Mouse (Mus musculus) limb, embryonic 11.5 days (tissue): ENCODE data around the gene Eef1a2. TPM values are rescaled to one million over a fixed set of nuclear protein-coding genes. Genes with fewer than 3 reads are reported as not detected.

Experiments
- ATAC-seq: fragments of 200-750 bp; cut with Nextera tagmentation; 2 replicates; pipeline ENCODE4 v1.8.0; 2017; ENCODE audit warnings: low read depth; ENCODE audit not compliant: insufficient number of reproducible peaks, low FRiP score, low TSS enrichment
- DNase-seq: peaks from one replicate; pipeline ENCODE4 v3.0.0-alpha.2; 2015; ENCODE audit warnings: low spot score
- H3K27ac ChIP-seq: fragments of 300-500 bp; sonication (generic); replicated peaks from 2 replicates; pipeline ENCODE4 v1.5.1; 2014; ENCODE audit warnings: low read depth, mild to moderate bottlenecking, low read length
- H3K27me3 ChIP-seq: fragments of 300-500 bp; sonication (generic); 2 replicates; pipeline ENCODE4 v1.6.1; 2014; ENCODE audit warnings: mild to moderate bottlenecking, low read length, mixed read lengths; ENCODE audit not compliant: control insufficient read depth, insufficient read depth
- H3K36me3 ChIP-seq: fragments of 300-500 bp; sonication (generic); 2 replicates; pipeline ENCODE4 v1.6.1; 2014; ENCODE audit warnings: mild to moderate bottlenecking, low read length, moderate library complexity, mixed read lengths; ENCODE audit not compliant: control insufficient read depth, insufficient read depth
- H3K4me1 ChIP-seq: fragments of 300-500 bp; sonication (generic); 2 replicates; pipeline ENCODE4 v1.6.1; 2014; ENCODE audit warnings: low read length, mixed read lengths; ENCODE audit not compliant: control insufficient read depth, insufficient read depth
- H3K4me2 ChIP-seq: fragments of 300-500 bp; sonication (generic); 2 replicates; pipeline ENCODE4 v1.6.1; 2014; ENCODE audit warnings: low read depth, mild to moderate bottlenecking, moderate library complexity; ENCODE audit not compliant: severe bottlenecking
- H3K4me3 ChIP-seq: fragments of 300-500 bp; sonication (generic); 2 replicates; pipeline ENCODE4 v1.5.1; 2014; ENCODE audit warnings: low read depth, low read length
- H3K9ac ChIP-seq: fragments of 300-500 bp; sonication (generic); 2 replicates; pipeline ENCODE4 v1.6.1; 2014; ENCODE audit warnings: mild to moderate bottlenecking, low read length
- H3K9me3 ChIP-seq: fragments of 300-500 bp; sonication (generic); 2 replicates; pipeline ENCODE4 v1.6.1; 2016; ENCODE audit warnings: low read length; ENCODE audit not compliant: control insufficient read depth
- WGBS: fragments of 180-500 bp; shearing (Covaris S2); extraction: QIAGEN DNeasy Blood & Tissue Kit; methylation state at CpG from one replicate; pipeline ENCODE4 v1.1.7; 2014; 5-methylcytosine and 5-hydroxymethylcytosine counted together
- polyA plus RNA-seq: library from polyadenylated mRNA; unstranded; fragments of >200 nt; fragmentation: Nextera tagmentation; extraction: Ambion mirVana; gene quantifications from 2 replicates; pipeline ENCODE4 v1.2.1, GENCODE M21; 2014

Eef1a2 gene
- polyA plus RNA-seq, 1 experiment from 2014 or later, result 0.13 TPM

DNA sequence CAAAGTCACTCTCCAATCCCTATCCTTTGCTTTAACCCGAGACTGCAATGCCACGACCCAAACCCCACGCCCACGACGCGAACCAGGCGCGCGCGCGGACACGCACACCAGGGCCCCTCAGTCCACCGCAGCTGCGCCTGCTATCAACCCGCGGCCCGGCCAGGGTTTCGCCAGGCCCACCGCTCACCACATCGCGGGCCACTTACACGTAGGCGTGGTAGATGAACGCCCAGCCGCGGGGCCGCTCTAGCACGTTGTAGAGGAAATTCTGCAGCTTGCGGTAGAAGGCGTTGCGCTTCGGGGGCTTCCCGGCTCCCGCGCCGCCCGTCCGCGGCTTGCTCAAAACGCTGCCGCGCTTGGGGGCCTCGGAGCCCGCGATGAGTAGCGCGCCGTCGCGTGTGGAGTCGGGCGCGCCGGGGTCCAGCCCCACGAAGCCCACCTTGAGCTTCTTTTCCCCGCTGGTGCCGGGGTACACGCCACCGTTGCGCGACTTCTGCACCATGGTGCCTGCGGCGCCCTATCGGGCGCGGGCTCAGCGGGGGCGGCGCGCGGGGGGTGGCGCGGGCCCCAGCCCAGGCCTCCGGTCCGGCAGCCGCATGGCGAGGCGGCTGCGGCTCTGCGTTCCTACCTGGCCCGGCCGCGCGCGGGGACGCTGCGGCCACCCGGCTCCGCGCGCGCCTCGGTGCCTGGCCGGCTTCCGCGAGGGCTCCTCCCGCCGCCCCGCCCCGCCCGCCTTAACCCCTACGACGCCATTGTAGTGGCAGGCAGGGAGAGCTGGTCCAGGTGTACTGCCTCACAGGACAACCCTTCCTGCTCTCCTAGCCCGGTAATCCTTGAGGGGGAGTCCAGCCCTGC, 22.0 kb downstream of the Eef1a2 start, which contains the start of gene Kcnq2:
Gene Kcnq2, minus strand, starts transcription at position 710 of the 855 bp plus-strand sequence.
- no peak for ATAC-seq
- Histone ChIP-seq H3K9me3 (no peaks in the 10 kb centered on the region), H3K9ac (no peak within 1 kb of the TSS), H3K4me1 (peaks cover 8% of the 10 kb centered on the region; the same call in 1 of the 2 replicates), H3K4me2 (peak within 1 kb of the TSS; percentile 90), H3K4me3 (peak within 1 kb of the TSS; percentile 40), H3K27me3 (peaks cover 49% of the 10 kb centered on the region), H3K27ac (no peak within 1 kb of the TSS), H3K36me3 (no peaks in the 10 kb centered on the region)
- DNase-seq, result peak; percentile 40
- WGBS, result under 1% methylated on average over 103 of the region's 104 CpGs

DNA sequence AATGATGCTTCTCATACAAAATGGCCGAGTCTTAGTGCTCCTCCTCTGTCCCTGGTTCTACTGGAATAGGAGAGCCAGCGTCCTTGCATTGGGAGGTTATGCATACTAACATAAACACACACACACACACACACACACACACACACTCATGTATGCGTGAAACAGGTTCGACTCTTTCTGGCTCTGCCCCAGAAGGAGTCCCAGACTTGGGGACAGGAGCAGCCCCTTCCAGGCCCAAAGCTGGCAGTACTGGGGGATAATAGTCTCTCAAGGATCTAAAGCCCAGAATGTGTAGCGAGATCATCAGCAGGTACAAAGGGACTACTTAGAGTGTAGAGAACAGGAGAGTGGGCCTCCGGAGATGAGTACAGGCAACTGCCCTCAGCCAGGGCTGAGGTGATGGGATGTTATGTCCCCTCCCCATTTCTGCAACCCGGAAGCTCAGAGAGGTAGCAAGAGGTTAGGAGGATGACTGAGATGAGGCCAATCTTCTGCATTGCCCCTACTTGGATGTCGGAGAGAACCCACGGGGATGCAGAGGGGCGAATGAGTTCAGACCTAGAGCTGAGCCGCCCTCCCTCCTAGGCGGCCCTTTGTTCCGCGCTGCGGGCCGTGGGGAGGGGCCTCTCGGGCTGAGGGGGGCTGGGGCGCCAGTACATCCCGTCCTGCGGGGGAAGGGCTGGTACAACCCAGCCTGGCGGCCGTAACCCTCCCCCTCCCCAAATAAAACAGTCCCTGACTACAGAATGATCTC, 22.8 kb downstream of the Eef1a2 start:
- Histone ChIP-seq H3K27ac (no peak overlapping the region), H3K4me3 (peak overlapping the region; percentile 40), H3K4me2 (peak overlapping the region; percentile 90), H3K36me3 (no peaks in the 10 kb centered on the region), H3K9ac (no peak overlapping the region), H3K27me3 (peaks cover 49% of the 10 kb centered on the region), H3K9me3 (no peaks in the 10 kb centered on the region), H3K4me1 (peaks cover 8% of the 10 kb centered on the region; the same call in 1 of the 2 replicates)
- ATAC-seq, result no peak
- no peak for DNase-seq
- WGBS, result 11% methylated on average over 22 of the region's 22 CpGs

DNA sequence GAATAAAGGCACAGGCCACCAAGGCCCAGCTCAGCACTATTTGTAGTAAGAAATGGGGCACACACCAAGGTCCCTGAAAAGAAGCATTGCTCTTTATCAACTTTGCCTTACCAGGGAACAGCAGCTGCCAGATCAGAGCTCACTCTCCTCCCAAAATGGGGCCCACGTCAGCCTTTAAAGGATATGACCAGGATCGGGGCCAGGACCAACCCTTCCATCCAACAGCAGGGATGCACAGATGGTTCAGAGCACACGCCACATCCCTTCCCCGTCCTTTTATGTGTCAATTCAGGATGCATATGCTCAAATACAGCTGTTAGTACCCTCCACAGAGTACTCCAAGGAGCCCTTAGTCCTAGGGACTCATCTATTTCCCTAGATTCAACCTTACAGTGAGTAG, 26.6 kb downstream of the Eef1a2 start:
- DNase-seq (no peak), ATAC-seq (no peak)
- H3K9me3 ChIP-seq, result no peaks in the 10 kb centered on the region
- no peaks in the 10 kb centered on the region for H3K36me3 ChIP-seq
- H3K9ac ChIP-seq, result no peak overlapping the region
- H3K4me2 ChIP-seq, result no peak overlapping the region
- peaks cover 8% of the 10 kb centered on the region; the same call in 1 of the 2 replicates for H3K4me1 ChIP-seq
- peaks cover 30% of the 10 kb centered on the region for H3K27me3 ChIP-seq
- H3K4me3 ChIP-seq, result no peak overlapping the region
- 77% methylated on average over 4 of the region's 4 CpGs for WGBS
- H3K27ac ChIP-seq, result no peak overlapping the region

DNA sequence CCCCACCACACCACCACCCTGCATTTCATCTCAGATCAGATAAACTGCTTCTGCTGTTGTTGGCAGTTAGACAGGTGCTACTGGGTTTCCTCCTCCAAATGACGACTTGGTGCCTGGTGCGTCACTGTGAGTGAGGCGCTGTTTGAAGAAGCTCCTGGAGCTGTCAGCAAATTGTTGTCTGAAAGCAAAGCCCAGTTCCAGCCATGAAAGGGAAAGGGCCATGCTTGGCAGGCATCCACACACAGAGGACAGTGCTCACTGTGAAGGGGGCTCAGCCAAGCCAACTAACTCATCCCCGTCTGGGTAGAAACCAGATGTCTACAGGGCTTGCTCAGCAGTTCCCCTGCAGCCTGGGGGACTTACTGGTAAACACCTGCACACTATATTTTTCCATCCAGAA, 27.9 kb downstream of the Eef1a2 start:
- no peak overlapping the region for H3K9ac ChIP-seq
- H3K4me3 ChIP-seq, result no peak overlapping the region
- no peak overlapping the region for H3K27ac ChIP-seq
- 73% methylated on average over 4 of the region's 4 CpGs for WGBS
- H3K27me3 ChIP-seq, result peaks cover 17% of the 10 kb centered on the region
- no peaks in the 10 kb centered on the region; the same call in 1 of the 2 replicates for H3K4me1 ChIP-seq
- H3K9me3 ChIP-seq, result no peaks in the 10 kb centered on the region
- no peak overlapping the region for H3K4me2 ChIP-seq
- no peaks in the 10 kb centered on the region for H3K36me3 ChIP-seq
- no peak for DNase-seq
- ATAC-seq, result no peak

DNA sequence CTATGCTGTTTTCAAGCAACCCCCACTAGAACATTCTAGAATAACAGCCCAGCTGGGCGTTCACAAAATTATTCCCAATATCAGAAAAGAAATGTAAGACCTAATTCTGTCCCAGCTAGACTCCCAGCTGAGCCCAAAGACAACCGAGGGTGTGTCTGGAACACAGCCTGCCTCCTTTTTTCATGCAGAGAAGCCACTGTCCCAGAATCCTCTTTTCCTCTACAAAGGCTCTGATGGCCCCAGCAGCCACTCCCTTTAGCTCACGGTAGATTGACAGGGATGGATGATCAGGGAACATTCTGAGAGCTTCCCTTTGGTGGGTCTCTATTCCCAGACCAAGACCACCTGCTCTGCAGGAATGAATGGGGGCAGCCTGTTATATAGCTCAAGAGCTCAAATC, 29.0 kb downstream of the Eef1a2 start:
- WGBS, result 39% methylated on average over 3 of the region's 3 CpGs
- Histone ChIP-seq H3K4me2 (no peak overlapping the region), H3K36me3 (no peaks in the 10 kb centered on the region), H3K27ac (no peak overlapping the region), H3K9ac (no peak overlapping the region), H3K27me3 (peaks cover 6% of the 10 kb centered on the region), H3K4me3 (no peak overlapping the region), H3K4me1 (no peaks in the 10 kb centered on the region), H3K9me3 (no peaks in the 10 kb centered on the region)
- no peak for ATAC-seq
- no peak for DNase-seq

DNA sequence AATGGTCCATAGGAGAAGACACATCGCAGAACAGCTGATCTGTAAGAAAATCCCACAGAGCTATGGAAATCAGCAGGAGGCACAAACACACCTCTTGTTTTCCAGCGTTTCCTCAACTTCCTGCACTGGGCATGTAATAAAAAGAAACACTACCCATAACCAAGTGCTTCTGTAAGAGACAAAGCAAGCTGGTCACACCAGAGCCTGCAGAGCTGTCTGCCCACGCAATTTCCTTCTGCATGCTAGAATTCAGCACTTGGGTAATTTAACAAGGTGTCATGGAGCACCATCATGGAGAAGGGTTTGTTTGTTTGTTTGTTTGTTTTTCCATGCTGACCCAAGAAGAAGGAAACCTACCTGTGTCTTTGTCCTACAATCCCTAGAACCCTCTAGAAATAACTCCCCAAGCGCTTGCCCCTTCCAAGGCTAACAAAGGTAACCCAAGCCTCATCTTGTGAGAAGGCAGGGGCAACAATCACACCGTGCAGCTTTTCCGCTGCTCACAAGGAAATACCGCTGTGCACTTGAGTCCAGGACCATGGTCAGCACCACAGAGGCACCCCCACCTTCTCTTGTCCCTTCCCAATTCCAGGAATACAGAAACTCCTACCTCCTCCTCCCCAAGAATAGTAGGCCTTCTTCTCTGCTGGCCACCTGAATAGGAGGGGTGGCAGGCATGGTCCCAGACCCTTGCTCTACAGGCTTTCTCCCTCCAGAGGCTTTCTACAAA, 30.9 kb downstream of the Eef1a2 start:
- ATAC-seq (no peak), DNase-seq (peak; percentile 61)
- WGBS, result 50% methylated on average over 7 of the region's 7 CpGs
- Histone ChIP-seq H3K36me3 (no peaks in the 10 kb centered on the region), H3K4me1 (no peaks in the 10 kb centered on the region), H3K27me3 (no peaks in the 10 kb centered on the region; the same call in 1 of the 2 replicates), H3K9ac (no peak overlapping the region), H3K4me3 (no peak overlapping the region), H3K27ac (no peak overlapping the region), H3K9me3 (no peaks in the 10 kb centered on the region), H3K4me2 (no peak overlapping the region)

DNA sequence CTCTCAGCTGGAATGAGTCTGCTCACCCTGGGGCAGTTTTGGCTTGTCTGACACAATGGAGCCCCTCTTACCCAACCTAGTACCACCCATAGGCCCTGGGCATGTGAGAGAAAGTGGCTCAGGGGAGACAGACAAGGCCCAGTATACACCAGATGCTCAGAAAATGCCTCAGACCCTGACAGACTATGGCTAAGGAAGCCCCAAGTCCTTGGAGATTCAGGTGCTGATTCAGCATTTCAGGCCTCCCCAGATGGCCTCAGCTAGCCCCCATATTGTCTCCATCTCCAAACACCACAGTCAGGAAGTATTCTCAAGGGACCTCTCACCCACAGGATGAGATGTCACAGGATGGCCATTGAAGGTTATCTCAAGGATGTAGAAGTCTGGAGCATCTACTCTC, 34.2 kb downstream of the Eef1a2 start:
- no peak for DNase-seq
- ATAC-seq, result no peak
- Histone ChIP-seq H3K9me3 (no peaks in the 10 kb centered on the region), H3K4me2 (no peak overlapping the region), H3K4me3 (no peak overlapping the region), H3K4me1 (no peaks in the 10 kb centered on the region), H3K36me3 (no peaks in the 10 kb centered on the region), H3K27ac (no peak overlapping the region), H3K27me3 (no peaks in the 10 kb centered on the region; the same call in 1 of the 2 replicates), H3K9ac (no peak overlapping the region)

DNA sequence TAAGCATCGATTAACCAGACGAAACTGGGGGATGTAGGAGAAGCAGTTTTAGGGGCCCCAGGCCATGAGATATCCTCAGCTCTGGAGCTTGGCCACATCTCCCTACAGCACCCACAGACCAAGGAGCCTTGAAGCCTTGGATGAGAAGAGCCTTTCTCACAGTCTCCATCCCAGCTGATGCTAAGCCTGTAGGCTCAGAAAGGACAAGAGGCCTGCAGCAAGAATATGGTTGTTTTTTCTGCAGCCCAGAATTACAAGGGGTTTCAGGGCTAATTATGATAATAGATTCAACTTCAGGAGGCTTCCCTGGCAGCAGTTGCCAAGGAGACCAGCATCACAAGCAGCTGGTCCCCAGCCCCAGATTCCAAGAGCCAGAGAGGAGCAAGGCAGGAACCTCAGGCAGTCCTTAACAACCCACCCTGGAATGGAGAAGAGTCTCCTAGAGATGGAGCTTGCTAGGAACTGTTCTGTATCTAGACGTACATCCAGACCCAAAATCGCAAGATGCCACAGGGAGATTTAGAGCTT, 35.8 kb downstream of the Eef1a2 start:
- 89% methylated on average over 4 of the region's 4 CpGs for whole genome bisulfite sequencing
- Histone ChIP-seq H3K9ac (no peak overlapping the region), H3K4me3 (no peak overlapping the region), H3K36me3 (no peaks in the 10 kb centered on the region), H3K27ac (no peak overlapping the region), H3K4me1 (no peaks in the 10 kb centered on the region), H3K4me2 (no peak overlapping the region), H3K9me3 (no peaks in the 10 kb centered on the region), H3K27me3 (no peaks in the 10 kb centered on the region)
- ATAC-seq (no peak), DNase-seq (no peak)
